Mouse (Mus musculus) embryonic facial prominence, embryonic 14.5 days (tissue): ENCODE data around the gene Tmem123. TPM values are rescaled to one million over a fixed set of nuclear protein-coding genes. Genes with fewer than 3 reads are reported as not detected.

Experiments used
- ATAC-seq: fragments of 200-750 bp; cut with Nextera tagmentation; 2 replicates; pipeline ENCODE4 v1.8.0; 2017; ENCODE audit warnings: low read depth, moderate number of reproducible peaks, moderate TSS enrichment
- DNase-seq: peaks from one replicate; pipeline ENCODE4 v3.0.0-alpha.2; 2015; ENCODE audit warnings: low spot score
- H3K27ac ChIP-seq: fragments of 300-500 bp; sonication (generic); replicated peaks from 2 replicates; pipeline ENCODE4 v1.5.1; 2014; ENCODE audit warnings: low read depth, mild to moderate bottlenecking, low read length, moderate library complexity
- H3K27me3 ChIP-seq: fragments of 300-500 bp; sonication (generic); replicated peaks from 2 replicates; pipeline ENCODE4 v1.6.1; 2014; ENCODE audit warnings: low read length; ENCODE audit not compliant: control insufficient read depth, insufficient read depth
- H3K36me3 ChIP-seq: fragments of 300-500 bp; sonication (generic); 2 replicates; pipeline ENCODE4 v1.6.1; 2014; ENCODE audit warnings: low read length, mixed read lengths; ENCODE audit not compliant: control insufficient read depth, insufficient read depth
- H3K4me1 ChIP-seq: fragments of 300-500 bp; sonication (generic); 2 replicates; pipeline ENCODE4 v1.6.1; 2014; ENCODE audit warnings: antibody characterized with exemption, low read length; ENCODE audit not compliant: control insufficient read depth, insufficient read depth
- H3K4me2 ChIP-seq: fragments of 300-500 bp; sonication (generic); 2 replicates; pipeline ENCODE4 v1.6.1; 2014; ENCODE audit warnings: low read depth, mild to moderate bottlenecking, low read length, moderate library complexity, mixed read lengths
- H3K4me3 ChIP-seq: fragments of 300-500 bp; sonication (generic); 2 replicates; pipeline ENCODE4 v1.5.1; 2014; ENCODE audit warnings: low read depth, mild to moderate bottlenecking, low read length
- H3K9ac ChIP-seq: fragments of 300-500 bp; sonication (generic); 2 replicates; pipeline ENCODE4 v1.6.1; 2014; ENCODE audit warnings: low read depth, mild to moderate bottlenecking, low read length, moderate library complexity, mixed read lengths
- H3K9me3 ChIP-seq: fragments of 300-500 bp; sonication (generic); 2 replicates; pipeline ENCODE4 v1.6.1; 2016; ENCODE audit warnings: low read length; ENCODE audit not compliant: control insufficient read depth
- WGBS: fragments of 180-500 bp; shearing (Covaris S2); extraction: QIAGEN DNeasy Blood & Tissue Kit; methylation state at CpG from one replicate; pipeline ENCODE4 v1.1.7; 2014; 5-methylcytosine and 5-hydroxymethylcytosine counted together
- polyA plus RNA-seq: library from polyadenylated mRNA; unstranded; fragments of >200 nt; fragmentation: Nextera tagmentation; extraction: Ambion mirVana; gene quantifications from 2 replicates; pipeline ENCODE4 v1.2.1, GENCODE M21; 2014

Gene Tmem123
- polyA plus RNA-seq, 1 experiment from 2014 or later: 130 TPM

DNA sequence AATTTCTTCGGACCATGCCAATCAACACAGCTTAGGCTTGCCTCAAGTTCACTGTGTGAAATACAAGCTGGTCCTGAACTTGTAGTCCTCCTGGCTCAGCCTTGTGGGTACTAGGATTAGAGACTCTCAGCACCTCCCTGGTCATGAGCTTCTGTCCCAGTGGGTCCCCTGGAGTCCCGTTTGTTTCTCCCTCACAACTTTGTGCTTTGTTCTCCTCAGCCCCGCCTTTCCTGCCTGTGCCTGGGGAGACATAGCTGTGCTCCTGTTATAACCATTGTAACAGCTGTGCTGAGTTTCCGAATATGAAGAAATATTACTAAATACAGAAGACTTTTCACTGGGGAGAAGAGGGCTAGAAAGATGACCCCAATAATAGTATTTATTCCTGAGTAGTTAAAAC is 5.2 kb downstream of the Tmem123 start:
- Histone ChIP-seq H3K4me3 (no peak overlapping the region), H3K27ac (no peak overlapping the region), H3K36me3 (peaks cover 31% of the 10 kb centered on the region), H3K9ac (no peak overlapping the region), H3K27me3 (no peaks in the 10 kb centered on the region), H3K9me3 (no peaks in the 10 kb centered on the region), H3K4me2 (no peak overlapping the region), H3K4me1 (peaks cover 7% of the 10 kb centered on the region; the same call in 1 of the 2 replicates)
- DNase-seq: no peak
- ATAC-seq: no peak
- 55% methylated on average over 4 of the region's 4 CpGs for WGBS

DNA sequence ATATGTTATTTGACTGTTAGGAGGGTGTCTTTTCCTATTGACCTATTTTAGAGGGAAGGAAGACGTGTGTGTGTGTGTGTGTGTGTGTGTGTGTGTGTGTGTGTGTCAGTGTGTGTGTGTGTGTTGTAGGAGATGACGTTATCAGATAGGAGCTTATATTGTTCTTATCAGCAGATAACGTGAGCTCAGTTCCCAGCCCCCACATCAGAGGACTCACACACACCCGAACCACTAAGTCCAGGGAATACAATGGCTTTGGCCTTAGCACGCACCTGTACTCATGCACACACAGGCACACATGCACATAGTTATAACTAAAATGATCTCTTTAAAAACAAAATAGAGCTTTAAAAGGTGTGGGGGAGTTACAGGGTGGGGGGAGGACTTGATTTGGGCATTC is 5.7 kb downstream of the Tmem123 start:
- Histone ChIP-seq H3K27ac (no peak overlapping the region), H3K4me1 (peaks cover 7% of the 10 kb centered on the region; the same call in 1 of the 2 replicates), H3K27me3 (no peaks in the 10 kb centered on the region), H3K9ac (no peak overlapping the region), H3K36me3 (peaks cover 35% of the 10 kb centered on the region), H3K4me2 (no peak overlapping the region), H3K9me3 (no peaks in the 10 kb centered on the region), H3K4me3 (no peak overlapping the region)
- 87% methylated on average over 5 of the region's 5 CpGs for WGBS
- DNase-seq (no peak), ATAC-seq (no peak)

DNA sequence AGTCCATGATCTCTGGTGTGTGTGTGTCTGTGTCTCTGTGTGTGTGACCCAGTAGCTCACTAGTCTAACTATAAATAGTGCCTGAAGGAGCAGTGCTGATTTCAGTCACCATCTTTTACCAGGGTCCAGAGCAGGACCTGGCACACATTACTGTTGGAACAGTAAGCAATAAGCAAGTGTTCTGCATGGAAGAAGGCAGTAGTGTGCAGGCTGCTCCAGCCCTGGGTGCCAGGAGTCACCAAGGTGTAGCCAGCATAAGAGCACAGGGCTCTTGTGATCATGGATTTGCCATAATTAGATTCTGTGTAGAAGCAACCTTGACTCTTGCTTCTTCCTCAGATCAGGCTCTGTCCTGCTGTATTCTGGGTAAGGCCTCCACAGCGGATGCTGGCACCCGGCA is 8.5 kb downstream of the Tmem123 start:
- DNase-seq: no peak
- H3K9ac ChIP-seq: no peak overlapping the region
- H3K27ac ChIP-seq: no peak overlapping the region; the same call in 1 of the 2 replicates
- 78% methylated on average over 2 of the region's 2 CpGs for WGBS
- H3K36me3 ChIP-seq: peaks cover 36% of the 10 kb centered on the region
- H3K4me3 ChIP-seq: no peak overlapping the region
- no peaks in the 10 kb centered on the region for H3K27me3 ChIP-seq
- no peak for ATAC-seq
- no peak overlapping the region for H3K4me2 ChIP-seq
- H3K4me1 ChIP-seq: no peaks in the 10 kb centered on the region
- H3K9me3 ChIP-seq: no peaks in the 10 kb centered on the region

DNA sequence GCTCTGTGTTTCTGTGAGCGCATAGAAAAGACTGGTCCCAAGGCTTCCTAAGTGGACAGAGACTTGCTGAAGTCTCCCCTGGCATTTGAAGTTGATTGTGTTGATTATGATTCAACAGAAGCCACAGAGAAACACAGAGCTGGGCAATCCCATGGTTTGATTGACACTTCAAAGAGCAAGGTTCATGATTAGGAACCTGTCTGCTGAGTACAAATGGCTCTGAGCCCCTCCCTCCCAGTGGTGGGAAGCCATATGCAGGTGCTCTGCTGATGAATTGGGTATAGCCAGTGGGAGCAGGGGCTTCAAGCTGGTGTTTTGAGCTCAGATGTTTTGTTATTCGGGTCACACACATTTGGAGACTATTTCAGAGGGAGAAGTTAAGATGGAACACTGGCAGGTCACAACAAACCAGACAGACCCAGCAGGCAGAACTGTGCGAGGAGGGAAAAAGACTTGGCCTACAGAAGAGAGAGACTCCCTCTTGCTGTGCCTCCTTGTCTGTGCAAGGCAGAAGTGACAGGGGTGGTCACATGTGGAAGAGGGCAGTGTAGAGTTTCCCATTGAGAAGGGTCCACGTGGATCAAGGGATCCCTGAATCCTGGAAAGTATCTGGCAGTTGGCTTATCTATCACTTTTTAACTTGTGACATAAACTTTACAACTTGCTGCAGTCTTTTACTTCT is 9.1 kb downstream of the Tmem123 start:
- H3K27me3 ChIP-seq: no peaks in the 10 kb centered on the region
- H3K36me3 ChIP-seq: peaks cover 36% of the 10 kb centered on the region
- no peak overlapping the region for H3K27ac ChIP-seq
- no peaks in the 10 kb centered on the region for H3K4me1 ChIP-seq
- no peak overlapping the region for H3K4me2 ChIP-seq
- no peak overlapping the region for H3K9ac ChIP-seq
- no peak overlapping the region for H3K4me3 ChIP-seq
- WGBS: 70% methylated on average over 4 of the region's 4 CpGs
- DNase-seq: no peak
- ATAC-seq: no peak
- no peaks in the 10 kb centered on the region for H3K9me3 ChIP-seq

DNA sequence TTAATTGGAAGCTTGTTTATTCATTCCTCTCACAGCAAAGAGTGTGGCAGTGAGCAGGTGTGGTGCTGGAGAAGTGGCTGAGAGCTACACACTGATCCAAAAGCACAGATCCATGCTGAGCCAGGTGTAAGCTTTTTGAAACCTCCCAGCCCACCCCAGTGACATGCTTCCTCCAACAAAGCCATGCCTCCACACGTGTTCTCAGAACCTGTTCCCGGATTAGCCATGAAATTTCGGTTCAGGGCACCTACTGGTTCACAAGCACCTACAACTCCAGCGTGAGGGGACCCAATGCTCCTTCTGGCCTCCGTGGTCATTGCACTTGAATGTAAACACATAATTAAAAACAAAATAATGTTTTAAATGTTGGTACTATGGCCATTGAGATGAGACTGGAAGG is 9.8 kb downstream of the Tmem123 start:
- no peak for DNase-seq
- Histone ChIP-seq H3K27me3 (no peaks in the 10 kb centered on the region), H3K9ac (no peak overlapping the region), H3K27ac (no peak overlapping the region), H3K4me2 (no peak overlapping the region), H3K36me3 (peaks cover 32% of the 10 kb centered on the region), H3K9me3 (no peaks in the 10 kb centered on the region), H3K4me3 (no peak overlapping the region), H3K4me1 (no peaks in the 10 kb centered on the region)
- WGBS: 88% methylated on average over 5 of the region's 5 CpGs
- ATAC-seq: no peak

DNA sequence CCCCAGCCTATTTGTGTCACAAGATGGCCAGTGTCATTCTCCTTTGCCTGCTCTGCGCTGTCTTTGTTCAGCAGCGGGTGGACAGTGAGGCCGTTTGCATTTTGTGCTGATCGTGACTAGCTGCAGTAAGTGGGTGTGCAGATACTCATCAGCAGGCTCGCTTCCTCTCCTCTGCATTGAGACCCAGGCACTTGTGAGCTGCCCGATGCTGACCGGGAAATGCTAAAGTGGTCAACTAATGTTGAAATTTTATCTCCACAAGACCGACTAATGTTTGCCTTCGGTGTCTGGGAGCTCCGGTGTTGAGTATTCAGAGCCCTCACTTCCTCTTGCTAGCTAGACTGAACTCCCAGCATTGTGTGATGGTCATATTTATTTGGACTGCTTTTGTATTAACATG is 10.7 kb downstream of the Tmem123 start:
- WGBS: 88% methylated on average over 10 of the region's 10 CpGs
- DNase-seq (no peak), ATAC-seq (no peak)
- H3K9ac ChIP-seq: no peak overlapping the region
- H3K4me1 ChIP-seq: no peaks in the 10 kb centered on the region
- H3K27ac ChIP-seq: no peak overlapping the region
- no peak overlapping the region for H3K4me2 ChIP-seq
- H3K4me3 ChIP-seq: no peak overlapping the region
- H3K27me3 ChIP-seq: no peaks in the 10 kb centered on the region
- peaks cover 26% of the 10 kb centered on the region for H3K36me3 ChIP-seq
- H3K9me3 ChIP-seq: no peaks in the 10 kb centered on the region

DNA sequence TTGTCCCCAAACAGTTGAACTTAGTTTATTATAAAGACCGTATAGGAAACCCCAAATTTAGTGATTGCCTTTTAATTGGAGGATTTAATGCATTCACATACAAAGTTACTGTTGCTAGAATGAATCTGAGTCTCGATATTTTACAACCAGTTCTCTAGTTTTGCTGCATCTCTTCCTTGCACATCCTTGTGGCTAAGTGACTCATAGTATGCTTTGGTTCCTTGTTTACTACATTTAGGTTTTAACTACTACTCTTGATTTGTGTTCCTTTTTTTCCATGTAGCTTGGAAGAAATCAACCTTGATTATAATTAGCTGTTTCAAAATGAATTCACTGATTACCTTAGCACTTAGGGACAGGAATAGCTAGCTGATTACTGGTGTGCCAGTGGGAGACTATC is 11.2 kb downstream of the Tmem123 start:
- Histone ChIP-seq H3K9me3 (no peaks in the 10 kb centered on the region), H3K36me3 (peaks cover 23% of the 10 kb centered on the region), H3K4me1 (no peaks in the 10 kb centered on the region), H3K27me3 (no peaks in the 10 kb centered on the region), H3K4me2 (no peak overlapping the region), H3K9ac (no peak overlapping the region), H3K4me3 (no peak overlapping the region), H3K27ac (no peak overlapping the region)
- ATAC-seq (no peak), DNase-seq (no peak)
- WGBS: 92% methylated on average over 2 of the region's 2 CpGs

DNA sequence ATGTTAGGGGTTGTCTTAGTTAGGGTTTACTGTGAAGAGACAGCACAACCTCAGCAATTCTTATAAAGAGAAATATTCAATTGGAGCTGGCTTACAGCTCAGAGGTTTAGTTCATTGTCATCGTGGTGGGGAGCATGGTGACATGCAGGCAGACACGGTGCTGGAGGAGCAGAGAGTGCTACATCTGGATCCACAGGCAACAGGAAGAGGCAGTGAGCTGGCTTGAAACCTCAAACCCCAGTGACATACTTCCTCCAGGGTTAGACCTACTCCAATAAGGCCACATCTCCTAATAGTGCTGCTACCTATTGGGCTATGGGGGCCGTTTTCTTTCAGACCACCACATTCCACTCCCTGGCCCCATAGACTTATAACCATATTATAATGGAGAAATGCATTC is 12.1 kb downstream of the Tmem123 start:
- 66% methylated on average over 3 of the region's 3 CpGs for WGBS
- Histone ChIP-seq H3K4me2 (no peak overlapping the region), H3K9me3 (no peaks in the 10 kb centered on the region), H3K27me3 (no peaks in the 10 kb centered on the region), H3K36me3 (peaks cover 16% of the 10 kb centered on the region; the same call in 1 of the 2 replicates), H3K27ac (no peak overlapping the region), H3K4me3 (no peak overlapping the region), H3K4me1 (no peaks in the 10 kb centered on the region), H3K9ac (no peak overlapping the region)
- DNase-seq (no peak), ATAC-seq (0 out of 2 replicates have a peak, but pooled peaks have one; percentile 42)

DNA sequence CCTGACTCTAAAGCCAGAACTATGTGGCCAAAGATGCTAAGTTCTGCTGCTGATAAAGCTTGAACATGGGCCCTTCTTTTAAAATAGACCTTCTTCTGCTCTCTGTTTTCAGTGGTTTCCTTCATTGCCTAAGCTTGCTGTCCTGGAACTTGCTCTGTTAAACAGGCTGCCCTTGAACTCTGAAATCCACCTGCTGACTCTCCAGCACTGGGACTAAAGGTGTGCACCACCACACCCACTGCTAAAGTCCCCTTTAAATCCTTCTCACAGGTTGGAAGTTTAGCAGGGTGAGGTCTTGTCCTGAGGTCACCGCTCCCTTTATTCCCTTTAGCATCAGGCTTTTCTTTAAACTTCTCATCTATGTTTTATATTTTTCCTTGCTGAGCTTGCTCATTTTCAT is 13.1 kb downstream of the Tmem123 start:
- H3K27ac ChIP-seq: no peak overlapping the region
- H3K4me1 ChIP-seq: no peaks in the 10 kb centered on the region
- H3K27me3 ChIP-seq: no peaks in the 10 kb centered on the region
- no peak overlapping the region for H3K4me3 ChIP-seq
- no peaks in the 10 kb centered on the region for H3K9me3 ChIP-seq
- ATAC-seq: no peak
- no peak for DNase-seq
- WGBS: 85% methylated on average over 1 of the region's 1 CpGs
- peaks cover 16% of the 10 kb centered on the region; the same call in 1 of the 2 replicates for H3K36me3 ChIP-seq
- H3K4me2 ChIP-seq: no peak overlapping the region
- no peak overlapping the region for H3K9ac ChIP-seq
